Mouse (Mus musculus): ENCODE results near the gene Pxmp4.

Pxmp4 gene

GRCm38 (mm10) chr2:154572996-154573395 lies 30.5 kb downstream of the Pxmp4 start:
- DNase-seq (ENCODE audit: low spot score) = no peak

GRCm38 (mm10) chr2:154571976-154572375 lies 31.5 kb downstream of the Pxmp4 start:
- DNase-seq (ENCODE audit: low spot score) = no peak

- no peak for DNase-seq (ENCODE audit: low spot score)
Observed at GRCm38 (mm10) chr2:154571266-154571665, 32.2 kb downstream of the Pxmp4 start.

GRCm38 (mm10) chr2:154570666-154571065 lies 32.8 kb downstream of the Pxmp4 start:
- DNase-seq (ENCODE audit: low spot score) = no peak

GRCm38 (mm10) chr2:154569836-154570286 lies 33.6 kb downstream of the Pxmp4 start, which contains the start of gene E2f1:
E2f1 (minus strand) TSS chr2:154569892.
- peak; percentile 90 for DNase-seq (ENCODE audit: low spot score)

- peak; percentile 57 for DNase-seq (ENCODE audit: low spot score)
Observed at GRCm38 (mm10) chr2:154569071-154569748, 34.3 kb downstream of the Pxmp4 start.

- no peak for DNase-seq (ENCODE audit: low spot score)
Observed at GRCm38 (mm10) chr2:154568329-154569070, 35.0 kb downstream of the Pxmp4 start.

- no peak for DNase-seq (ENCODE audit: low spot score)
Observed at GRCm38 (mm10) chr2:154567766-154568165, 35.7 kb downstream of the Pxmp4 start.

GRCm38 (mm10) chr2:154566641-154567040 lies 36.9 kb downstream of the Pxmp4 start:
- DNase-seq (ENCODE audit: low spot score) = no peak

- DNase-seq (ENCODE audit: low spot score) = no peak
Observed at GRCm38 (mm10) chr2:154565562-154565961, 37.9 kb downstream of the Pxmp4 start.

- no peak for DNase-seq (ENCODE audit: low spot score)
Observed at GRCm38 (mm10) chr2:154563612-154564170, 39.8 kb downstream of the Pxmp4 start.

GRCm38 (mm10) chr2:154558264-154559039 lies 45.1 kb downstream of the Pxmp4 start, which contains the start of gene Necab3:
Necab3 (minus strand) TSS chr2:154558890.
- no peak for DNase-seq (ENCODE audit: low spot score)

GRCm38 (mm10) chr2:154557184-154557832 lies 46.2 kb downstream of the Pxmp4 start:
- DNase-seq (ENCODE audit: low spot score) = no peak

GRCm38 (mm10) chr2:154555235-154555634 lies 48.3 kb downstream of the Pxmp4 start:
- no peak for DNase-seq (ENCODE audit: low spot score)

- DNase-seq (ENCODE audit: low spot score) = peak; percentile 50
Observed at GRCm38 (mm10) chr2:154552424-154552907, 51.0 kb downstream of the Pxmp4 start.

GRCm38 (mm10) chr2:154551927-154552326 lies 51.6 kb downstream of the Pxmp4 start:
- no peak for DNase-seq (ENCODE audit: low spot score)

- DNase-seq (ENCODE audit: low spot score) = no peak
Observed at GRCm38 (mm10) chr2:154551476-154551875, 52.0 kb downstream of the Pxmp4 start, which contains the start of gene Actl10. Actl10 (plus strand) TSS chr2:154551776.

GRCm38 (mm10) chr2:154550937-154551336 lies 52.6 kb downstream of the Pxmp4 start:
- DNase-seq (ENCODE audit: low spot score) = no peak

- DNase-seq (ENCODE audit: low spot score) = no peak
Observed at GRCm38 (mm10) chr2:154549886-154550189, 53.7 kb downstream of the Pxmp4 start.

GRCm38 (mm10) chr2:154549127-154549885 lies 54.2 kb downstream of the Pxmp4 start:
- peak; percentile 44 for DNase-seq (ENCODE audit: low spot score)

- no peak for DNase-seq (ENCODE audit: low spot score)
Observed at GRCm38 (mm10) chr2:154548688-154549087, 54.8 kb downstream of the Pxmp4 start.

Measured in urinary bladder, postnatal 25 days (tissue).